Mouse (Mus musculus) intestine, postnatal 0 days (tissue): ENCODE results near the gene Kif5c. TPM values are rescaled to one million over a fixed set of nuclear protein-coding genes. Genes with fewer than 3 reads are reported as not detected.

ENCODE experiments used
- ATAC-seq: fragments of 200-750 bp; cut with Nextera tagmentation; 2 replicates; pipeline ENCODE4 v1.8.0; 2017; ENCODE audit warnings: mild to moderate bottlenecking, moderate TSS enrichment, moderate library complexity
- H3K27ac ChIP-seq: fragments of 300-500 bp; sonication (generic); 2 replicates; pipeline ENCODE4 v1.5.1; 2014; ENCODE audit warnings: mild to moderate bottlenecking, low read depth, low read length, moderate library complexity
- H3K27me3 ChIP-seq: fragments of 300-500 bp; sonication (generic); replicated peaks from 2 replicates; pipeline ENCODE4 v1.6.1; 2014; ENCODE audit warnings: low read length, mixed read lengths; ENCODE audit not compliant: control insufficient read depth, insufficient read depth
- H3K36me3 ChIP-seq: fragments of 300-500 bp; sonication (generic); 2 replicates; pipeline ENCODE4 v1.6.1; 2014; ENCODE audit warnings: mild to moderate bottlenecking, moderate library complexity; ENCODE audit not compliant: control insufficient read depth, insufficient read depth
- H3K4me1 ChIP-seq: fragments of 300-500 bp; sonication (generic); replicated peaks from 2 replicates; pipeline ENCODE4 v1.6.1; 2014; ENCODE audit warnings: antibody characterized with exemption, low read length, mixed read lengths; ENCODE audit not compliant: control insufficient read depth, insufficient read depth
- H3K4me2 ChIP-seq: fragments of 300-500 bp; sonication (generic); replicated peaks from 2 replicates; pipeline ENCODE4 v1.6.1; 2014; ENCODE audit warnings: low read depth, mild to moderate bottlenecking, moderate library complexity
- H3K4me3 ChIP-seq: fragments of 300-500 bp; sonication (generic); 2 replicates; pipeline ENCODE4 v1.5.1; 2014; ENCODE audit warnings: low read depth, low read length
- H3K9ac ChIP-seq: fragments of 300-500 bp; sonication (generic); 2 replicates; pipeline ENCODE4 v1.6.1; 2014; ENCODE audit warnings: mild to moderate bottlenecking, low read depth, low read length
- H3K9me3 ChIP-seq: fragments of 300-500 bp; sonication (generic); 2 replicates; pipeline ENCODE4 v1.6.1; 2016; ENCODE audit warnings: mixed run types; ENCODE audit not compliant: control insufficient read depth
- CTCF ChIP-seq: sonication (generic); IDR thresholded peaks from 2 replicates; pipeline ENCODE4 v1.5.1; 2016; ENCODE audit warnings: low read depth, mild to moderate bottlenecking, control low read depth, antibody characterized with exemption, moderate library complexity
- whole genome bisulfite sequencing: fragments of 180-500 bp; shearing (Covaris S2); extraction: QIAGEN DNeasy Blood & Tissue Kit; methylation state at CpG from one replicate; pipeline ENCODE4 v1.1.7; 2014; 5-methylcytosine and 5-hydroxymethylcytosine counted together
- polyA plus RNA-seq: library from polyadenylated mRNA; unstranded; fragments of >200 nt; fragmentation: Nextera tagmentation; extraction: Ambion mirVana; gene quantifications from 2 replicates; pipeline ENCODE4 v1.2.1, GENCODE M21; 2015

Gene Kif5c
- polyA plus RNA-seq, 1 experiment from 2014 or later = 2.7 TPM

DNA sequence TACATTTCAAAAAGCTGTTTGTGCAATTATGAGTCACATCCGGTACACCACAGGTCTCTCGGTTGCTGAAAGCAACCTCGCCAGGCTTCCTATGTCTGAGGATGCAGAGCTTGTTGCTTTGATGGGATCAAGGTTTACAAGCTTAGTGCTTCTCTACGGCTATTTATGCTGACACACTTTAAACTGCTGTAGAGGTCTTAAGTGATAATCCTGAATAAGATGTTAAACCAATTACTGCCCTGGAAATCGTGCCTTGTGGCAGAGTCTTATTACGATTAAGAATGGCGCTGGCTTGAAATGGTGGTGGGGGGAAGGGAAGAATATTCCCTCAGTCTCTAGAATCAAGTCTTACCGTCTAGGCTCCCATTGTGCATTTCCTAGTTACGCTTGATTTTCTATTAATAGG is 71.3 kb downstream of the Kif5c start:
- Histone ChIP-seq H3K4me1 (no peaks in the 10 kb centered on the region), H3K36me3 (no peaks in the 10 kb centered on the region), H3K27ac (no peak overlapping the region), H3K4me3 (no peak overlapping the region), H3K27me3 (no peaks in the 10 kb centered on the region), H3K9ac (no peak overlapping the region), H3K9me3 (no peaks in the 10 kb centered on the region), H3K4me2 (no peak overlapping the region)
- TF ChIP-seq CTCF = no peak
- no peak for ATAC-seq
- WGBS = 83% methylated on average over 9 of the region's 9 CpGs

DNA sequence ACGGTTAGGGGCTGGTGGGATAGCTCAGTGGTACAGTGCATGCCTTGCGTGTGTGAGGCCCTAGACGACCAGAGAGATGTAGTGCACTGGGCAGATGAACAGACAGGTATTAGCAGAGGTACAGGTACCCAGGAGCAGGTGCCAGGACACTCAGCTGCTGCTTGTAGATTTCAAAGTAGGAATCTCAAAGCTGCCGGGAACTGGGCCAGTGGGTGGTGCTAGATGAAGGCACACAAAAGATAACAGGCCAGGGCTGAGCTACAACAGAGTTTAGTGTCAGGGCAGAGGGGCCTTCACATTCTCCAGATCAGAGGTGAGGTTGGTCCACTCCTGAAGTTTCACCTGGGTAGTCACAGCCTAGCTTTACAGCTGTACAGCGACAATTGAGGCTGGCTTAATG is 72.3 kb downstream of the Kif5c start:
- H3K4me1 ChIP-seq = no peaks in the 10 kb centered on the region

DNA sequence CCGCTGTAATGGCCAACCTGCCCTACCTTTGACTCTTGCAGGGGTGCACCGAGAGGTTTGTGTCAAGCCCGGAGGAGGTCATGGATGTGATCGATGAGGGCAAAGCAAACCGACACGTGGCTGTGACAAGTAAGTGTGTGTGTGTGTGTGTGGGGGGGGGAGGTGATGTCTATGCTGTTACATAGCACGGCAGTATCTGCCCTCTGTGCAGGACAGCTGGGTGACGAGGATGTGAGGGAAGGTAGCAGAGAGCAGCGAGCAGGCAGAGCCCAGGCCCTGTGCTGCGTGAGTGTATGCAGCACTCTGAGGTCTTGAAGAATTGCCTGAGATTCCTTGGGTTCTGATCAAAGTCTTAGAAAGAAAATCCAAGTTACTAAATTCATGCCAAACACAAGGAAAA is 75.6 kb downstream of the Kif5c start:
- Histone ChIP-seq H3K9me3 (no peaks in the 10 kb centered on the region), H3K9ac (no peak overlapping the region), H3K27me3 (no peaks in the 10 kb centered on the region), H3K27ac (no peak overlapping the region), H3K4me1 (no peaks in the 10 kb centered on the region), H3K36me3 (no peaks in the 10 kb centered on the region), H3K4me2 (no peak overlapping the region), H3K4me3 (no peak overlapping the region)
- WGBS = 74% methylated on average over 10 of the region's 10 CpGs
- no peak for ATAC-seq
- no peak for TF ChIP-seq CTCF

More for the DNA sequence above, 72.3 kb downstream of the Kif5c start:
- WGBS = 78% methylated on average over 5 of the region's 5 CpGs
- no peak overlapping the region for H3K4me2 ChIP-seq
- H3K4me3 ChIP-seq = no peak overlapping the region
- ATAC-seq = no peak
- H3K9ac ChIP-seq = no peak overlapping the region
- H3K36me3 ChIP-seq = no peaks in the 10 kb centered on the region
- no peak overlapping the region for H3K27ac ChIP-seq
- no peak for TF ChIP-seq CTCF
- no peaks in the 10 kb centered on the region for H3K27me3 ChIP-seq
- H3K9me3 ChIP-seq = no peaks in the 10 kb centered on the region

DNA sequence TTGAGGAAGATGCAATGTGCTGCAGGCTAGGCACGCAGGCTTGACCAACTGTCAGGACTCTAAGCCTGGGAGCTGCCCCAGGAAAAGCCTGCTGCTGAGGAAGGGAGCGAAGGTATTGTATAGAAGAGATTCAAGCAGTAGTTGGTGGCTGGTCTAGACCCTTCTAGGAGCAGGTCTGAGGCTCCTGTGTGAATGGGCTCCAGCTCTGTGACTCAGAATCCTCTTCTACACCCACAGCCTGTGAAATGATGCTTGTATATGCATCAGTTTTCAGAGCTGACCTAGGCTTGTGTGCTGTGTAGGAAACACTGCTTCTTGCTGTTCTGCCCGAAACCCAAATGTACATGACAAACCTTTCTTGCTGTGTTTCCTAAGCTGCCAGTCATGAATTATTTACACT is 76.4 kb downstream of the Kif5c start:
- Histone ChIP-seq H3K4me2 (no peak overlapping the region), H3K27ac (no peak overlapping the region), H3K4me1 (no peaks in the 10 kb centered on the region), H3K9ac (no peak overlapping the region), H3K27me3 (no peaks in the 10 kb centered on the region), H3K4me3 (no peak overlapping the region), H3K9me3 (no peaks in the 10 kb centered on the region), H3K36me3 (no peaks in the 10 kb centered on the region)
- WGBS = 86% methylated on average over 3 of the region's 3 CpGs
- no peak for ATAC-seq
- TF ChIP-seq CTCF = no peak

DNA sequence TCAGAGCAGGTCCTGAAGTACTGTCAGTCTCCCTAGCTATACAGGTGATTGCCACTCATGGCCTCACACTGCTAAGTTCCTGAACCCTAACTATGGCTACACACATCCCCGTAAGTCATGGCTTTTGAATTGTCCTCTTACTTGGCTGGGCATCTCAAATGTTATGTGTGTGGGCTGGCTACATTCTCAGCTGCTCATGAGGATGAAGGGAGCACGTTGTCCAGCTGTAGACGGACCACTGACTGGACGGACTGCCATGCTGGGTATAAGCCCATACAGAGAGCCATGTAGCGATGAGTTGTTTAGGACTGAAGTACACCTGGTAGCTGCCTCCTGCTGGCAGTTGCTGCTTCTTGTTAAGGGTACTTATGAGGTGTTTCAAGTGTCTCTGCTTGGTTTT is 79.8 kb downstream of the Kif5c start:
- H3K27me3 ChIP-seq = no peaks in the 10 kb centered on the region
- H3K4me1 ChIP-seq = no peaks in the 10 kb centered on the region
- no peak overlapping the region for H3K9ac ChIP-seq
- H3K36me3 ChIP-seq = no peaks in the 10 kb centered on the region
- 86% methylated on average over 5 of the region's 5 CpGs for WGBS
- no peaks in the 10 kb centered on the region for H3K9me3 ChIP-seq
- H3K4me2 ChIP-seq = no peak overlapping the region
- no peak overlapping the region for H3K27ac ChIP-seq
- TF ChIP-seq CTCF = no peak
- ATAC-seq = no peak
- no peak overlapping the region for H3K4me3 ChIP-seq

DNA sequence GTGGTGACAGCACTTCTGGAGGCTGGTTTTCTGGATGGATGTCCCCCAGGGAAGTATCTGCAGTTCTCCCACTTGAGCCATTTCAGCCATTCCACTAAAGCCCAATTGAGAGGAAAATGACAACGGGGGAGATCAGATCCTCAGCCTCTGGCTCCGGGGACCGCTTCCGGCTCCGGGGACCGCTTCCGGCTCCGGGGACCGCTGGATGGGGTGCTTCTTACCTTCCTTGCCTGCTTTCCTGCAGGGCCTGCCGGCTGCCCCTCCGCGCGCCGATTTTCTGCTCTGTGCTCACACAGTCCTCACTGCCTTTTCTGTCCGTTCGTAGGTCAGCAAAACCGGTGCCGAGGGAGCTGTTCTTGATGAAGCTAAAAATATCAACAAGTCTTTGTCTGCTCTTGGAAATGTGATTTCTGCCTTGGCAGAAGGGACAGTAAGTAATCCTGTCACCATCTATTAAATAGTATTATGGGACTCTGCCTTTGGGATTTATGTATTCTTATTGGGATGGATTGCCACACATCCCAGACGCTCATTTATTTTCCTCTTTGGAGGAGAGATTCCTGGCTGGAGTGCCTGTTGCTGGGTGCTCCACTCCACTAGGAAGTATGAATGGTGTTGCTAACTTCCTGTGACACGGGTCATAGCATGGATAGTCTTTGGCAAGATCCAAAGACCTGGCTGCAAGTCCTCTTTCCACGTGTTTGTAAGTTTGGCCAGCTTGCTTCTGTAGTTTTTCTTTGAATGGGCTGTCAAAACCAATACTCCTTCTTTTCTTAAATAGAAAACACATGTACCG is 81.3 kb downstream of the Kif5c start:
- H3K9me3 ChIP-seq = no peaks in the 10 kb centered on the region
- TF ChIP-seq CTCF = no peak
- ATAC-seq = no peak
- H3K4me2 ChIP-seq = no peak overlapping the region
- H3K27ac ChIP-seq = no peak overlapping the region
- 85% methylated on average over 22 of the region's 22 CpGs for WGBS
- H3K27me3 ChIP-seq = no peaks in the 10 kb centered on the region
- no peaks in the 10 kb centered on the region for H3K36me3 ChIP-seq
- H3K4me3 ChIP-seq = no peak overlapping the region
- no peaks in the 10 kb centered on the region for H3K4me1 ChIP-seq
- no peak overlapping the region for H3K9ac ChIP-seq
